Mouse (Mus musculus) intestine, postnatal 0 days (tissue): ENCODE results near the gene Pfkm. TPM values are rescaled to one million over a fixed set of nuclear protein-coding genes. Genes with fewer than 3 reads are reported as not detected.

Source experiments
- ATAC-seq: fragments of 200-750 bp; cut with Nextera tagmentation; 2 replicates; pipeline ENCODE4 v1.8.0; 2017; ENCODE audit warnings: mild to moderate bottlenecking, moderate TSS enrichment, moderate library complexity
- H3K27ac ChIP-seq: fragments of 300-500 bp; sonication (generic); 2 replicates; pipeline ENCODE4 v1.5.1; 2014; ENCODE audit warnings: mild to moderate bottlenecking, low read depth, low read length, moderate library complexity
- H3K27me3 ChIP-seq: fragments of 300-500 bp; sonication (generic); replicated peaks from 2 replicates; pipeline ENCODE4 v1.6.1; 2014; ENCODE audit warnings: low read length, mixed read lengths; ENCODE audit not compliant: control insufficient read depth, insufficient read depth
- H3K36me3 ChIP-seq: fragments of 300-500 bp; sonication (generic); 2 replicates; pipeline ENCODE4 v1.6.1; 2014; ENCODE audit warnings: mild to moderate bottlenecking, moderate library complexity; ENCODE audit not compliant: control insufficient read depth, insufficient read depth
- H3K4me1 ChIP-seq: fragments of 300-500 bp; sonication (generic); replicated peaks from 2 replicates; pipeline ENCODE4 v1.6.1; 2014; ENCODE audit warnings: antibody characterized with exemption, low read length, mixed read lengths; ENCODE audit not compliant: control insufficient read depth, insufficient read depth
- H3K4me2 ChIP-seq: fragments of 300-500 bp; sonication (generic); replicated peaks from 2 replicates; pipeline ENCODE4 v1.6.1; 2014; ENCODE audit warnings: low read depth, mild to moderate bottlenecking, moderate library complexity
- H3K4me3 ChIP-seq: fragments of 300-500 bp; sonication (generic); 2 replicates; pipeline ENCODE4 v1.5.1; 2014; ENCODE audit warnings: low read depth, low read length
- H3K9ac ChIP-seq: fragments of 300-500 bp; sonication (generic); 2 replicates; pipeline ENCODE4 v1.6.1; 2014; ENCODE audit warnings: mild to moderate bottlenecking, low read depth, low read length
- H3K9me3 ChIP-seq: fragments of 300-500 bp; sonication (generic); 2 replicates; pipeline ENCODE4 v1.6.1; 2016; ENCODE audit warnings: mixed run types; ENCODE audit not compliant: control insufficient read depth
- CTCF ChIP-seq: sonication (generic); IDR thresholded peaks from 2 replicates; pipeline ENCODE4 v1.5.1; 2016; ENCODE audit warnings: low read depth, mild to moderate bottlenecking, control low read depth, antibody characterized with exemption, moderate library complexity
- WGBS: fragments of 180-500 bp; shearing (Covaris S2); extraction: QIAGEN DNeasy Blood & Tissue Kit; methylation state at CpG from one replicate; pipeline ENCODE4 v1.1.7; 2014; 5-methylcytosine and 5-hydroxymethylcytosine counted together
- polyA plus RNA-seq: library from polyadenylated mRNA; unstranded; fragments of >200 nt; fragmentation: Nextera tagmentation; extraction: Ambion mirVana; gene quantifications from 2 replicates; pipeline ENCODE4 v1.2.1, GENCODE M21; 2015

The Pfkm gene
- polyA plus RNA-seq, 1 experiment from 2014 or later = 15.6 TPM

- Histone ChIP-seq H3K9me3 (no peaks in the 10 kb centered on the region), H3K4me1 (no peaks in the 10 kb centered on the region), H3K9ac (no peak overlapping the region), H3K4me3 (no peak overlapping the region), H3K27ac (no peak overlapping the region), H3K36me3 (no peaks in the 10 kb centered on the region), H3K27me3 (no peaks in the 10 kb centered on the region), H3K4me2 (no peak overlapping the region)
- TF ChIP-seq CTCF = no peak
- 63% methylated on average over 4 of the region's 4 CpGs for WGBS
- ATAC-seq = no peak
These were observed 63.6 kb downstream of the Pfkm start for GRCm38 (mm10) chr15:98155944-98156343.

DNA sequence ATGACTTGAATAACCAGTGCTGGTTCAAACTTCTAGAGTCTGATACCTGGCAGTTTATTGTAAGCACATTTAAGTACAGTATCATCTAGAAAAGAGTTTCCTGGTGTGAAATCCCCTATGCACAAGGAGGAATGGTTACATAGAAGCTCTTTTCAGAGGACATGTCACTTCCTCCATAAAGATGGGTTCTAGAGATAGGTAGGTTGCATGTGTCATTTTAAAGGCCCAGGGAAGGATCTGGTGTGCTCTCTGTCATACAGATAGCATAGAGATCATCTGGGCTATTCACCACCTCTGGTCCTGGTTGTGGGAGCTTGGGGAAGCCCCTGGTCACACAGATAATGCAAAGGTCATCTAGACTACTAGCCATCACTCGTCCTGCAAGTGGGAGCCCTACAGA is 64.9 kb downstream of the Pfkm start:
- ATAC-seq = no peak
- Histone ChIP-seq H3K27me3 (no peaks in the 10 kb centered on the region), H3K4me3 (no peak overlapping the region), H3K9ac (no peak overlapping the region), H3K9me3 (no peaks in the 10 kb centered on the region), H3K27ac (no peak overlapping the region), H3K4me2 (no peak overlapping the region), H3K36me3 (no peaks in the 10 kb centered on the region), H3K4me1 (no peaks in the 10 kb centered on the region)
- 55% methylated on average over 1 of the region's 1 CpGs for whole genome bisulfite sequencing
- TF ChIP-seq CTCF = no peak

DNA sequence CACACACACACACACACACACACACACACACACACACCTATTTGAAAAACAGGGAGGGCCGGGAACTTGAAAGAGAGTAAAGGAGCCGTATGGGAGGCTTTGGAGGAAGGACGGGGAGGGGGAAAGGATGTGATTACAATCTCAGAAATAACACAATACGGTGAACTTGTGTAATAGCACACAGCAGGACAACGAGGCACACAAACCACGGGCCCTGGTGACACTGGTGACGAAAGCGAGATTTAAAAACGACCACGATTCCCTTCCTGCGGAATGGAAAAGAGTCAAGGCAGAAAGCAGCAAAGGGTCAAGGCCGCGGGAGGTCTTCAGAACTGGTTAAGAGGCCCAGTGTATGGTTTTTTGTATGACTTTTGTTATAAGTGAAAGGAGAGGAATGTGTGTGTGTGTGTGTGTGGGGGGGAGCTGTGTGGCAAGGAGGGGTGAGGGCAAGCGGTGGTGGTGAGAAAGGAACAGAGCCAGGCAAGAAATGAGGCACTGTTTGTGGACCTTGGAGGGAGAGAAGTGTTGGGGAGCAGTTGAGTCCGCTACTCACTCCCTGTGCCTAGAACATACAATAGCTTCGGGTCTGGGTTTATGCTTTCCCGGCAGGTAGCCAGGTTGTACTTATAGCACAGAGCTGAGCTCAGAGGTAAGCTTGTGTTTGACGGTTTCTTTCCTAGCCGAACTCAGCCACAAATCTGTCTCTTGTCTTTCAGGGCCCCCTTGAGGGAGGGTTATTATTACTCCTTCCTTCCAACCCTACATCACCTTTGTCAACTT is 68.8 kb downstream of the Pfkm start:
- H3K27ac ChIP-seq = no peak overlapping the region
- no peak for ATAC-seq
- no peak overlapping the region for H3K9ac ChIP-seq
- H3K4me1 ChIP-seq = no peaks in the 10 kb centered on the region
- TF ChIP-seq CTCF = no peak
- H3K9me3 ChIP-seq = no peaks in the 10 kb centered on the region
- WGBS = 73% methylated on average over 19 of the region's 19 CpGs
- H3K27me3 ChIP-seq = peaks cover under 1% of the 10 kb centered on the region
- H3K36me3 ChIP-seq = no peaks in the 10 kb centered on the region
- H3K4me2 ChIP-seq = no peak overlapping the region
- H3K4me3 ChIP-seq = no peak overlapping the region

DNA sequence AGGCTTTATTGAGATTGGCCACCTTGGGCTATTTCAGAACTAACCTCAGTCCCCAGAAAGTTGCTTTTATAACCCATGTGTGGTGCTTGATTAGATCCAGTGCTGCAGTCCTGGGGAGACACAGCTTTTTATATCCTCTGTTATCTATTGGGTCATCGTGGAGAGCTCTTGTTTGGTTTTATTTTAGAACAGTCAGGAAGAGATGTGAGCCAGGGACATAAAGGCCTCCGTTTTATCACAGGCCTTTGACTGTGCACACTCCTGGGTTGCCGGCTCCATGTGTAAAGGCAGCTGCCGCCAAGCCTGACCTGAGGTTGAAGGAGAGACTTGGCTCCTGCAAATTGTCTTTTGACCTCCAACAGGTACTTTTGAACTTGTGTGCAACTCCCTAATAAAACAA is 70.2 kb downstream of the Pfkm start:
- Histone ChIP-seq H3K9me3 (no peaks in the 10 kb centered on the region), H3K36me3 (no peaks in the 10 kb centered on the region), H3K27ac (no peak overlapping the region), H3K4me2 (no peak overlapping the region), H3K9ac (no peak overlapping the region), H3K4me3 (no peak overlapping the region), H3K4me1 (no peaks in the 10 kb centered on the region), H3K27me3 (peaks cover 14% of the 10 kb centered on the region)
- WGBS = 51% methylated on average over 4 of the region's 4 CpGs
- no peak for TF ChIP-seq CTCF
- ATAC-seq = no peak

GRCm38 (mm10) chr15:98165525-98165924 is 73.1 kb downstream of the Pfkm start, which contains the start of gene Asb8:
Asb8 (minus strand) TSS chr15:98165625.
- Histone ChIP-seq H3K4me1 (no peaks in the 10 kb centered on the region), H3K36me3 (no peaks in the 10 kb centered on the region), H3K9ac (no peak within 1 kb of the TSS), H3K4me3 (no peak within 1 kb of the TSS), H3K27ac (no peak within 1 kb of the TSS), H3K9me3 (no peaks in the 10 kb centered on the region), H3K27me3 (peaks cover 42% of the 10 kb centered on the region), H3K4me2 (no peak within 1 kb of the TSS)
- no peak for ATAC-seq
- 83% methylated on average over 5 of the region's 5 CpGs for WGBS
- no peak for TF ChIP-seq CTCF

- Histone ChIP-seq H3K4me2 (peak within 1 kb of the TSS; percentile 49), H3K9me3 (no peaks in the 10 kb centered on the region), H3K4me1 (no peaks in the 10 kb centered on the region), H3K27me3 (peaks cover 42% of the 10 kb centered on the region), H3K9ac (no peak within 1 kb of the TSS), H3K36me3 (no peaks in the 10 kb centered on the region), H3K27ac (no peak within 1 kb of the TSS), H3K4me3 (peak within 1 kb of the TSS; percentile 26)
- ATAC-seq = no peak
- no peak for TF ChIP-seq CTCF
- WGBS = 7% methylated on average over 17 of the region's 18 CpGs
These were observed 74.7 kb downstream of the Pfkm start, which contains the start of gene Ccdc184 for GRCm38 (mm10) chr15:98166963-98167644. Ccdc184 (plus strand) TSS chr15:98167158.
